Mouse (Mus musculus) urinary bladder, postnatal 25 days (tissue): ENCODE data around the gene Tgif2.
"Not testable (repeated sequence)": the region's sequence is repeated elsewhere in the genome, so short reads cannot be mapped to it uniquely, and the experiment has no call there.

Experiments used
- DNase-seq: peaks from one replicate; pipeline ENCODE4 v3.0.0; 2022; ENCODE audit warnings: low spot score

The Tgif2 gene

DNA sequence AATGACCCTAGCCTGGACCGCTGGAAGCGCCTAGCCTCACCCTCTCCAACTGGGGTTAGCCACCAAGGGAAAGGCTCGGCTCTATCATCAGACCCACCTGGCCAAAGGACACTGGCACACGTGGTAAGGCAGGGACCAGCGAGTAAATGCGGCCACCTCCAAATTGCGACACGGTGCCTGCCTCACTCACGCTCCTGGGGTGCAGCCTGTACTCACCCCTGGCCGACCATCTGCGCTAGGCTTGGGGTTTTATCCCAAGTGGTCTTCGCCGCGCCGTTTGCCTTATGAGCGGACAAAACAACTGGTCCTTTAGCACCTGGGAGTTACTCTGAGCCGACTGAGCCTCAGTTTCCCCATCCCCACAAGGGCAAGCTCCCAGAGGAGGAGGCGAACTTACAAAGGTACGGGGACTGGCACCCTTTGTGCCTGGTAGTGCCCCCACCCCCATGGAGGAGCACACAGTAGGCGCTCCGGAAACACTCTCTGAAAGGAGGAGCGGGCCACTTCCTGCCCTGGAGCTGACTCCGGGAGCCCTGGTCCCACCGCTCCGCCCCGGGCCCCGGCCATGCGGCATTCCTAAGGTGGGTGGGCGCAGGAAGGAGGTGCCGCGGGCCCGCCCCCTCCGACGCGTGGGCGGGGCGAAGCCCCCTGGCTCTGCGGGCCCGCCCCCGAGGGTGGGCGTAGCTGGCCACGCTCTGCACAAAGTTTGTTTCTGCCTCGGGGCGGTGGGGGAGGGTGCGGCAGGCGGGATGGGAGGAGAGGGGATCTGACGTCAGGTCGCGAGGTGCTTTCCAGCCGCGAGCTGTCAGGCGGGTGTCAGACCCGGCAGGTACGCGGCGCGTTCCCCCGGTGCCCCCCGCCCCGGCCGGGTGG is at the start of gene Tgif2:
TSS of gene Tgif2 (plus strand) at position 689 of the 873 bp plus-strand sequence.
- peak; percentile 55 for DNase-seq

DNA sequence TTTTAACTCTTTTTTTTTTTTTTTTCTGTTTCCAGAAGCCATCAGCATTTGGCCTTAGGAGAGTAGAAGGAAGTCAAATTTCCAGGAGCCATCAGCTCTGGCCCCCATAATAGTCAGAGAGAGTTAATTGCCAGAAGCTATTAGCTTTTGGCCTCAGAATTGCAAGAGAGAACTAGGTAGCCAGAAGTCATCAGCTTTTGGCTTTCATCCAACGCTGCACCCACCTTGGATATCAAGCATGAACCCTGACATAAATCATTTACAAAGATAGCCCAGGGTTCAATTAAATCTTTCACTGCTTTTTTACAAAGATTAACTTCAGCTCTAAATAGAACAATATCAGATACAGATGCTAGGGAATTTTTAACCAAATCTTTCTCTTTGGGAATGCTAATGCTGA is 41.3 kb upstream of the Tgif2 start:
- no peak for DNase-seq

- no peak for DNase-seq
Observed at GRCm38 (mm10) chr2:156801045-156801444, 38.8 kb upstream of the Tgif2 start.

- DNase-seq: not testable (repeated sequence)
Observed at GRCm38 (mm10) chr2:156802116-156802515, 37.7 kb upstream of the Tgif2 start.

GRCm38 (mm10) chr2:156803698-156804372 is 36.0 kb upstream of the Tgif2 start:
- no peak for DNase-seq

DNA sequence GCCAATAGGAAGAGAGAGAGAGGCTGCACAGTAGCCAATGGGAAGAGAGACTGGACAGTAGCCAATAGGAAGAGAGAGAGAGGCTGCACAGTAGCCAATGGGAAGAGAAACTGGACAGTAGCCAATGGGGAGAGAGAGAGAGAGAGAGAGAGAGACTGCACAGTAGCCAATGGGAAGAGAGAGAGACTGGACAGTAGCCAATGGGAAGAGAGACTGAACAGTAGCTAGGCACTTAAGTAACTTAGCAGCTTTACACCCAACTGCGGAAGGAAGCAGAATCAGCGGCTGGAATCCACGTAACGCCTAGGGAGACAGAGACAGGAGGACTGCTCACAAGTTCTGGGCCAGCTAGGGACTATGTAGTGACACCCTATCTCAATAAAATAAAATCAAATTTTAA is 35.2 kb upstream of the Tgif2 start:
- DNase-seq: no peak

- DNase-seq: no peak
Observed at GRCm38 (mm10) chr2:156806886-156807285, 32.9 kb upstream of the Tgif2 start.

DNA sequence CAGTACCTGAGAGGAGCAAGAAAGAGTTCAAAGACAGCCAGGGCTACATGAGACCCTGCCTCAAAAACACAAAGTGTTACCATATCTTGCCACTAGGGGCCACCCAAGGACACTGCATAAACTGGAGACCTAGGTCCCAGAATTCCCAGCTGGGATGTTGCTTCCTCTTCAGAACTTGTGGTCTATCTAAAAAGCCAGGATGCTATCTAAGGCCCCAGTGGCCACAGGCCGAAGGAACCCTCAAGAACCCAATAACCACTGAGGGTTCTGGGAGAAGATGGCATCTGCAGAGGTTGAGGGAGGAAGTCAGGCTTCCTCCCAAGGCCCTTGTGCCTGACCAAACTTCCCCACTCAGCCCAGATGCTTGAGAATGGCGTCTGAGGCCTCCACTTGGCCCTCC is 30.2 kb upstream of the Tgif2 start:
- DNase-seq: peak; percentile 59

- DNase-seq: no peak
Observed at GRCm38 (mm10) chr2:156810716-156811115, 29.1 kb upstream of the Tgif2 start.

DNA sequence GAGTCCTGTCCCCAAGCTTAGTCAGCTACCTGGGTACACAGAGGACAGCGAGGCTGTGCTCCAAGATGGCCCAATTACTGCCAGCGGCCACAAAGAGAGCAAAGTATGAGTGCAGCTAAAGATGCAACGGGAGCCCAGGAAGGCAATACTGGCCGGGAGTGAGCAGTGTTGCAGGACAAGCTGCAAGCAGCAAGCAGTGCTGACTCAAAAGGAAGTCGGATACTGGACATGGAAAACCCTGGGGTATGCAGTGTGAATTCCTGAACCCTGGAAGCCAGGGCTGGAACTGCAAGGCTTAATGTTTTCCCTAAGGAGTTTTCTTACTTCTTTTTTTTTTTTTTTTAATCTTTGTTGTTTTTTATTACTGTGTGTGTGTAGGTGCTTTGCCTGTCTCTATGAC is 28.3 kb upstream of the Tgif2 start:
- DNase-seq: no peak

GRCm38 (mm10) chr2:156814344-156814801 is 25.4 kb upstream of the Tgif2 start:
- DNase-seq: no peak

DNA sequence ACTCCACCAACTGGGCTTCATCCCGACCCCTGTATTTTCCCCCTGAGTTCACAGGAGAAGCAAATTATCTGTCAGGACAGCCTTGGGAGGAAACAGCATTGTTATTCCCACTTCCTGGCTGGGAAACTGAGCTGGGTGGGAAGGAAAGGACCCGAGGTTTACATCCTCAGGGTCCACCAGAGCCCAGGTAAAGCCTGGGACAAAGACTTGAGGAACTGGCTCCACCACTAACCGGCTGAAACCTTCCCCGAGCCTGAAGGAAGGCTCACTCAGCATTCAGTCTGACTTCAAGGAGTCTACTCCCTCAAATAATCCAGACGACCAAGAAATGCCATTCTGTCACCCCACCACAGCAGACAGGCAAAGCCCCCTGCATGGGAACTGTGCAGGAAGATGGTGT is 24.9 kb upstream of the Tgif2 start:
- DNase-seq: no peak

- DNase-seq: no peak
Observed at GRCm38 (mm10) chr2:156815412-156815811, 24.4 kb upstream of the Tgif2 start.

GRCm38 (mm10) chr2:156816116-156816515 is 23.7 kb upstream of the Tgif2 start:
- no peak for DNase-seq

GRCm38 (mm10) chr2:156825128-156825527 is 14.7 kb upstream of the Tgif2 start:
- not testable (repeated sequence) for DNase-seq

DNA sequence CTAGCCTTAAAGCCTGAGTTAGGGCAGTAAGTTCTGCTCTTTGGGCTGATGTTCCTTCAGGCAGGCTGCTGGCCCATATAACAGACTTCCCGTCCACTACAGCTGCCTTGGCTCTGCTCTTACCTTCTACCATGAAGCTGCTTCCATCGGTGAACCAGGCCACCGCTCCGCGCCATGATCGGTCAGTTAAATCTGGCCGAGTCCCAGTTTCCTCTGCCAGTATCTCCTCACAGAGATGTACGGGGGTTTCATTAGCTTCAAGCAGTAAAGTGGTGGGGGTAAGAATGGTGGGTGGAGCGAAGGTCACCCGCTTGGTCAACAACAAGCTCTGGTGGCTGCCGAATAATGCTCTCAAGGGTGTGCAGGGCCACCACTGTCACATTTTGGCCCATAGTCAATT is 5.5 kb upstream of the Tgif2 start:
- no peak for DNase-seq

GRCm38 (mm10) chr2:156838839-156839238 is 968 bp upstream of the Tgif2 start:
- DNase-seq: no peak

DNA sequence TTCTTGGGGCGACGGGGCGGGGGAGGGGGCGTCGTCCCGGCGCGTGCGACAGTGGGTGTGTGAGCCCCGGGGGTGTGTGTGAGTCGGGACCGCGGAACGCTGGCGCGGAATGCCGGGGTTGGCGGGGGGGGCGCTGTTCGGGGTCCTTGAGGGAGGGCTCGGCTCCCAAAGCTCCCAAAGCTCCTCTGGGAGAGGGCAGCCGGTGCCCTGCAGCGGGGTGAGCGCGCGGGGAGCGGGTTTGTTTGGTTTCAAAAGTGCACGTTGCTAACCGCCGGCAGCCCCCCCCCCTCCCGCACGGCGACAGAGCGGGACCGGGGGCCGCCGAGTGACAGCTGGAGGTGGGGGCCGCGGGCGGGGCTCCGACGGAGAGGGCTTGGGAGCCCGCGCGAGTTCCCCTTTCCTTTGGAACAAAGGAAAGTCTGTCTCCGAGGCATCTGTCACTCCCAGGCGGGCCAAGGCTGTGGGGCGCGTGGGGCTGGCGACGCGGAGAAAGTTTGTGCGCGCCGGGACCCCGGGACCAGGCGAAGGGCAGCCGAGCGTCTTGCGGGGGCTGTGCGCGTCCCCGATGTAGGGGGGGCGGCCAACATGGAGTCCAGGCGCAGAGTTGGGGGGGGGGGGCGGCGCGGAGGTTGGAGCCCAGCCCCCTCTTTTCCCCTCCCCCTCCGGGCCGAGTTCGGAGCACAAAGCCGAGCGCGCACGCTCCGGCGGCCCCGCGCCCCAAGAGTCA is 657 bp downstream of the Tgif2 start:
- peak; percentile 31 for DNase-seq

GRCm38 (mm10) chr2:156841028-156841840 is 1.4 kb downstream of the Tgif2 start:
- DNase-seq: peak; percentile 45

GRCm38 (mm10) chr2:156841841-156842706 is 2.3 kb downstream of the Tgif2 start:
- peak; percentile 33 for DNase-seq

GRCm38 (mm10) chr2:156842711-156843110 is 2.9 kb downstream of the Tgif2 start:
- no peak for DNase-seq
